Mouse (Mus musculus) adrenal gland (tissue): ENCODE data around the gene Rfx7.

Experiments
- intact Hi-C: fragments of 180-260 bp; cut with DNase I; formaldehyde crosslinking; loops from one replicate; pipeline ENCODE4 v1.15.1; 2025

The Rfx7 gene

GRCm38 (mm10) chr9:72535394-72535793, 3.4 kb downstream of the Rfx7 start:
- intact Hi-C loops, result no loop called here

GRCm38 (mm10) chr9:72537086-72537485, 5.0 kb downstream of the Rfx7 start:
- intact Hi-C loops, result no loop called here

GRCm38 (mm10) chr9:72543590-72543989, 11.6 kb downstream of the Rfx7 start:
- intact Hi-C loops, result no loop called here

GRCm38 (mm10) chr9:72558780-72559179, 26.7 kb downstream of the Rfx7 start:
- intact Hi-C loops, result no loop called here

- intact Hi-C loops, result no loop called here
Observed at GRCm38 (mm10) chr9:72560316-72560715, 28.3 kb downstream of the Rfx7 start.

GRCm38 (mm10) chr9:72563277-72563676, 31.2 kb downstream of the Rfx7 start:
- intact Hi-C loops, result no loop called here

GRCm38 (mm10) chr9:72567116-72567515, 35.1 kb downstream of the Rfx7 start:
- intact Hi-C loops, result no loop called here

- intact Hi-C loops, result no loop called here
Observed at GRCm38 (mm10) chr9:72580216-72580615, 48.2 kb downstream of the Rfx7 start.

- intact Hi-C loops, result loop anchor here (5.0 kb wide), 1 partner anchor 59 kb away; the partner anchor contains the start of gene Rfx7
Observed at GRCm38 (mm10) chr9:72590861-72591260, 58.8 kb downstream of the Rfx7 start.

GRCm38 (mm10) chr9:72592016-72592415, 60.0 kb downstream of the Rfx7 start:
- intact Hi-C loops, result loop anchor here (5.0 kb wide), 1 partner anchor 60 kb away; the partner anchor contains the start of gene Rfx7

GRCm38 (mm10) chr9:72594656-72595055, 62.6 kb downstream of the Rfx7 start:
- intact Hi-C loops, result loop anchor here (5.0 kb wide), 1 partner anchor 62 kb away; the partner anchor contains the start of gene Rfx7

- intact Hi-C loops, result loop anchor here (10.0 kb wide), 1 partner anchor 135 kb away; no protein-coding TSS in a partner anchor
Observed at GRCm38 (mm10) chr9:72600142-72600541, 68.1 kb downstream of the Rfx7 start.

- intact Hi-C loops, result loop anchor here (10.0 kb wide), 1 partner anchor 145 kb away; no protein-coding TSS in a partner anchor
Observed at GRCm38 (mm10) chr9:72609771-72610170, 77.7 kb downstream of the Rfx7 start.

- intact Hi-C loops, result no loop called here
Observed at GRCm38 (mm10) chr9:72613884-72614283, 81.8 kb downstream of the Rfx7 start.

GRCm38 (mm10) chr9:72614786-72615480, 82.9 kb downstream of the Rfx7 start:
- intact Hi-C loops, result no loop called here

GRCm38 (mm10) chr9:72618037-72618436, 86.0 kb downstream of the Rfx7 start:
- intact Hi-C loops, result no loop called here

GRCm38 (mm10) chr9:72623605-72624004, 91.6 kb downstream of the Rfx7 start:
- intact Hi-C loops, result no loop called here

- intact Hi-C loops, result no loop called here
Observed at GRCm38 (mm10) chr9:72627598-72627997, 95.6 kb downstream of the Rfx7 start.

- intact Hi-C loops, result no loop called here
Observed at GRCm38 (mm10) chr9:72628591-72628990, 96.6 kb downstream of the Rfx7 start.

GRCm38 (mm10) chr9:72632198-72632597, 100.2 kb downstream of the Rfx7 start:
- intact Hi-C loops, result no loop called here

- intact Hi-C loops, result loop anchor here (5.0 kb wide), 1 partner anchor 37 kb away; no protein-coding TSS in a partner anchor
Observed at GRCm38 (mm10) chr9:72635134-72635533, 103.1 kb downstream of the Rfx7 start.

GRCm38 (mm10) chr9:72636547-72636946, 104.5 kb downstream of the Rfx7 start:
- intact Hi-C loops, result loop anchor here (5.0 kb wide), 1 partner anchor 36 kb away; no protein-coding TSS in a partner anchor

- intact Hi-C loops, result loop anchor here (5.0 kb wide), 1 partner anchor 35 kb away; no protein-coding TSS in a partner anchor
Observed at GRCm38 (mm10) chr9:72637243-72637642, 105.2 kb downstream of the Rfx7 start.
